Mouse (Mus musculus) hindbrain, postnatal 0 days (tissue): ENCODE data around the gene Mettl23. TPM values are rescaled to one million over a fixed set of nuclear protein-coding genes. Genes with fewer than 3 reads are reported as not detected.
A peak's percentile ranks its signal among the peaks of the same experiment; 100 is the strongest.

Experiments
- ATAC-seq: fragments of 200-750 bp; cut with Nextera tagmentation; 2 replicates; pipeline ENCODE4 v1.8.0; 2017; ENCODE audit warnings: mild to moderate bottlenecking, moderate TSS enrichment, moderate library complexity
- DNase-seq: peaks from one replicate; pipeline ENCODE4 v3.0.0-alpha.2; 2015; ENCODE audit warnings: low spot score
- H3K27ac ChIP-seq: fragments of 300-500 bp; sonication (generic); 2 replicates; pipeline ENCODE4 v1.5.1; 2014; ENCODE audit warnings: mild to moderate bottlenecking
- H3K27me3 ChIP-seq: fragments of 300-500 bp; sonication (generic); 2 replicates; pipeline ENCODE4 v1.6.1; 2014; ENCODE audit warnings: low read length, mixed read lengths; ENCODE audit not compliant: insufficient read depth
- H3K36me3 ChIP-seq: fragments of 300-500 bp; sonication (generic); 2 replicates; pipeline ENCODE4 v1.6.1; 2014; ENCODE audit warnings: low read length, mixed read lengths; ENCODE audit not compliant: insufficient read depth
- H3K4me1 ChIP-seq: fragments of 300-500 bp; sonication (generic); 2 replicates; pipeline ENCODE4 v1.6.1; 2014; ENCODE audit warnings: antibody characterized with exemption, low read length, mixed read lengths; ENCODE audit not compliant: insufficient read depth
- H3K4me2 ChIP-seq: fragments of 300-500 bp; sonication (generic); 2 replicates; pipeline ENCODE4 v1.6.1; 2014; ENCODE audit warnings: low read depth, mild to moderate bottlenecking, low read length, moderate library complexity, mixed read lengths
- H3K4me3 ChIP-seq: fragments of 300-500 bp; sonication (generic); 2 replicates; pipeline ENCODE4 v1.5.1; 2014; ENCODE audit warnings: low read length
- H3K9ac ChIP-seq: fragments of 300-500 bp; sonication (generic); replicated peaks from 2 replicates; pipeline ENCODE4 v1.6.1; 2014; ENCODE audit warnings: mild to moderate bottlenecking, low read length, moderate library complexity, mixed read lengths
- H3K9me3 ChIP-seq: fragments of 300-500 bp; sonication (generic); 2 replicates; pipeline ENCODE4 v1.6.1; 2016; ENCODE audit warnings: low read length, mixed read lengths
- CTCF ChIP-seq: IDR thresholded peaks from 2 replicates; pipeline ENCODE4 v1.5.1; 2016; ENCODE audit warnings: antibody characterized with exemption, control low read depth, low read depth
- WGBS: fragments of 180-500 bp; shearing (Covaris S2); extraction: QIAGEN DNeasy Blood & Tissue Kit; methylation state at CpG from one replicate; pipeline ENCODE4 v1.1.7; 2014; 5-methylcytosine and 5-hydroxymethylcytosine counted together
- polyA plus RNA-seq: library from polyadenylated mRNA; unstranded; fragments of >200 nt; fragmentation: Nextera tagmentation; extraction: Ambion mirVana; gene quantifications from 2 replicates; pipeline ENCODE4 v1.2.1, GENCODE M21; 2015
- total RNA-seq: library from RNA; depleted of rRNA; stranded (reverse); fragments of >200 nt; gene quantifications from 2 replicates; pipeline ENCODE4 v1.2.3, GENCODE M21; 2014; rRNA removed

The Mettl23 gene
- 30.1 and 43.2 TPM in 2 replicates for total RNA-seq
- polyA plus RNA-seq: 50.8 and 54.4 TPM in 2 replicates

- H3K36me3 ChIP-seq: peaks cover 18% of the 10 kb centered on the region
- peak; percentile 98 for ATAC-seq
Observed at GRCm38 (mm10) chr11:116843261-116844233, at the start of gene Mettl23, which contains the start of gene Jmjd6. Gene Mettl23, plus strand, starts transcription at chr11:116843278. Gene Jmjd6, minus strand, starts transcription at chr11:116843449.

DNA sequence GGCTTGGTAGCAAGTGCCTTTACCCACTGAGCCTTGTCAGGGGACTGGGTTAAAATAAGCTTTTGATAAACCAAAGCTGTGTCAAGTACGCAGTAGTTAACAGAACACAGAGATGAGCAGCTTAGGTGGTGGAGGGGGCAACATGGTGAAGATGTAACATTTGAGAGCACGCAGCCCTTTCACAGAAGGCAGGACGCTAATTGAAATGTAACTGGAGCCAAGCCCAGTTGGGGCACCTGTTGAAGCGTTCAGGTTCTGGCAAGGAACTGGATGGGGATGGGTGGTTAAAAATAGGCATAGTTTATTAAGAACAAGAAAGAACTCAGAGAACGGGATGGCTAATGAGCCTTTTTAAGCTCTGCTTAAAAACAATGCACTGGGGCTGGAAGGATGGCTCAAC lies 43.7 kb upstream of the Mettl23 start:
- WGBS: 76% methylated on average over 5 of the region's 5 CpGs

More at GRCm38 (mm10) chr11:116843261-116844233, at the start of gene Mettl23, which contains the start of gene Jmjd6:
- H3K4me3 ChIP-seq: peak within 1 kb of the TSS; percentile 88
- whole genome bisulfite sequencing: 1% methylated on average over 72 of the region's 72 CpGs
- no peak for TF ChIP-seq CTCF
- H3K4me1 ChIP-seq: peaks cover 8% of the 10 kb centered on the region
- no peaks in the 10 kb centered on the region for H3K27me3 ChIP-seq
- H3K27ac ChIP-seq: peak within 1 kb of the TSS; percentile 95
- DNase-seq: peak; percentile 98
- H3K9me3 ChIP-seq: no peaks in the 10 kb centered on the region
- H3K4me2 ChIP-seq: peak within 1 kb of the TSS; percentile 65
- H3K9ac ChIP-seq: peak within 1 kb of the TSS; percentile 77

GRCm38 (mm10) chr11:116801106-116801505 lies 42.0 kb upstream of the Mettl23 start:
- WGBS: 59% methylated on average over 5 of the region's 5 CpGs
- H3K9me3 ChIP-seq: no peaks in the 10 kb centered on the region

More for the DNA sequence above, 43.7 kb upstream of the Mettl23 start:
- Histone ChIP-seq H3K27me3 (no peaks in the 10 kb centered on the region), H3K4me3 (no peak overlapping the region), H3K4me2 (no peak overlapping the region), H3K9ac (no peak overlapping the region), H3K4me1 (no peaks in the 10 kb centered on the region), H3K36me3 (no peaks in the 10 kb centered on the region), H3K9me3 (no peaks in the 10 kb centered on the region), H3K27ac (no peak overlapping the region)
- no peak for TF ChIP-seq CTCF
- ATAC-seq: no peak
- peak; percentile 13 for DNase-seq

GRCm38 (mm10) chr11:116802709-116803108 lies 40.4 kb upstream of the Mettl23 start:
- ATAC-seq (no peak), DNase-seq (no peak)
- TF ChIP-seq CTCF: no peak
- peaks cover 4% of the 10 kb centered on the region; the same call in 1 of the 2 replicates for H3K4me1 ChIP-seq
- WGBS: 85% methylated on average over 5 of the region's 5 CpGs
- H3K27me3 ChIP-seq: no peaks in the 10 kb centered on the region
- H3K36me3 ChIP-seq: no peaks in the 10 kb centered on the region
- no peak overlapping the region for H3K4me3 ChIP-seq
- no peak overlapping the region for H3K4me2 ChIP-seq
- H3K27ac ChIP-seq: no peak overlapping the region
- H3K9me3 ChIP-seq: no peaks in the 10 kb centered on the region
- H3K9ac ChIP-seq: no peak overlapping the region

More at GRCm38 (mm10) chr11:116801106-116801505, 42.0 kb upstream of the Mettl23 start:
- Histone ChIP-seq H3K9ac (no peak overlapping the region), H3K4me2 (no peak overlapping the region), H3K4me1 (no peaks in the 10 kb centered on the region), H3K27me3 (no peaks in the 10 kb centered on the region), H3K27ac (no peak overlapping the region), H3K4me3 (no peak overlapping the region), H3K36me3 (no peaks in the 10 kb centered on the region)
- no peak for ATAC-seq
- no peak for DNase-seq
- no peak for TF ChIP-seq CTCF

- H3K4me2 ChIP-seq: no peak overlapping the region
- no peaks in the 10 kb centered on the region for H3K36me3 ChIP-seq
- no peak for TF ChIP-seq CTCF
- no peaks in the 10 kb centered on the region for H3K9me3 ChIP-seq
- H3K27me3 ChIP-seq: no peaks in the 10 kb centered on the region
- no peak overlapping the region for H3K9ac ChIP-seq
- no peak overlapping the region for H3K4me3 ChIP-seq
- WGBS: 60% methylated on average over 15 of the region's 15 CpGs
- H3K27ac ChIP-seq: no peak overlapping the region; the same call in 1 of the 2 replicates
- DNase-seq (peak; percentile 43), ATAC-seq (no peak)
- H3K4me1 ChIP-seq: peaks cover 20% of the 10 kb centered on the region
Observed at GRCm38 (mm10) chr11:116806136-116807071, 36.7 kb upstream of the Mettl23 start.

- Histone ChIP-seq H3K36me3 (no peaks in the 10 kb centered on the region), H3K4me1 (peaks cover 23% of the 10 kb centered on the region), H3K27me3 (no peaks in the 10 kb centered on the region), H3K27ac (no peak overlapping the region), H3K4me3 (no peak overlapping the region), H3K4me2 (no peak overlapping the region), H3K9ac (no peak overlapping the region), H3K9me3 (no peaks in the 10 kb centered on the region)
- 49% methylated on average over 7 of the region's 7 CpGs for WGBS
- DNase-seq (no peak), ATAC-seq (no peak)
- 0 out of 2 replicates have a peak, but pooled peaks have one; percentile 11 for TF ChIP-seq CTCF
Observed at GRCm38 (mm10) chr11:116807116-116807515, 36.0 kb upstream of the Mettl23 start.
